Mouse (Mus musculus): ENCODE measurements around the gene Adssl1. TPM values are rescaled to one million over a fixed set of nuclear protein-coding genes. Genes with fewer than 3 reads are reported as not detected.
A peak's percentile ranks its signal among the peaks of the same experiment; 100 is the strongest.

Gene Adssl1
- 22.8 and 24.4 TPM in 2 replicates for polyA plus RNA-seq (2015; fragmentation: Nextera tagmentation; extraction: Ambion mirVana)

- H3K36me3 ChIP-seq (replicated peaks; ENCODE audit: insufficient read depth, low read length), result no peaks in the 10 kb centered on the region
- H3K9me3 ChIP-seq (ENCODE audit: low read length), result no peaks in the 10 kb centered on the region
- H3K9ac ChIP-seq (replicated peaks), result peak within 1 kb of the TSS; percentile 77
- H3K4me3 ChIP-seq (ENCODE audit: low read depth, low read length), result peak within 1 kb of the TSS; percentile 63
- no peaks in the 10 kb centered on the region for H3K27me3 ChIP-seq (ENCODE audit: insufficient read depth, low read length)
- peak; percentile 88 for DNase-seq
- TF ChIP-seq CTCF (IDR thresholded peaks at IDR 0.05; ENCODE audit: low read depth), result no peak
- TF ChIP-seq EP300 (IDR thresholded peaks at IDR 0.05; ENCODE audit: low read depth), result 0 out of 2 replicates have a peak, but pooled peaks have one; percentile 10
- peak; percentile 70 for ATAC-seq
- peak within 1 kb of the TSS; percentile 93 for H3K27ac ChIP-seq (ENCODE audit: low read depth)
- WGBS (ENCODE audit: insufficient replicate concordance), result 1% methylated on average over 45 of the region's 56 CpGs
- H3K4me1 ChIP-seq (ENCODE audit: insufficient read depth), result peaks cover 33% of the 10 kb centered on the region
- peak within 1 kb of the TSS; percentile 89 for H3K4me2 ChIP-seq (ENCODE audit: low read depth, low read length)
Observed at GRCm38 (mm10) chr12:112619686-112620353, at the start of gene Adssl1. Gene Adssl1, plus strand, starts transcription at chr12:112620045.

- Histone ChIP-seq H3K36me3 (replicated peaks; ENCODE audit: insufficient read depth, low read length) (no peaks in the 10 kb centered on the region), H3K4me1 (ENCODE audit: insufficient read depth) (no peaks in the 10 kb centered on the region), H3K9me3 (ENCODE audit: low read length) (no peaks in the 10 kb centered on the region), H3K4me2 (ENCODE audit: low read depth, low read length) (no peak overlapping the region), H3K9ac (replicated peaks) (no peak overlapping the region), H3K4me3 (ENCODE audit: low read depth, low read length) (no peak overlapping the region), H3K27ac (ENCODE audit: low read depth) (no peak overlapping the region), H3K27me3 (ENCODE audit: insufficient read depth, low read length) (no peaks in the 10 kb centered on the region)
- WGBS (ENCODE audit: insufficient replicate concordance), result 88% methylated on average over 8 of the region's 8 CpGs
- no peak for TF ChIP-seq EP300 (IDR thresholded peaks at IDR 0.05; ENCODE audit: low read depth)
- no peak for TF ChIP-seq CTCF (IDR thresholded peaks at IDR 0.05; ENCODE audit: low read depth)
- DNase-seq, result no peak
- no peak for ATAC-seq
Observed at GRCm38 (mm10) chr12:112570160-112570559, 49.7 kb upstream of the Adssl1 start.

- Histone ChIP-seq H3K27ac (ENCODE audit: low read depth) (no peak overlapping the region), H3K4me2 (ENCODE audit: low read depth, low read length) (no peak overlapping the region), H3K9ac (replicated peaks) (no peak overlapping the region), H3K27me3 (ENCODE audit: insufficient read depth, low read length) (no peaks in the 10 kb centered on the region), H3K4me1 (ENCODE audit: insufficient read depth) (no peaks in the 10 kb centered on the region), H3K4me3 (ENCODE audit: low read depth, low read length) (no peak overlapping the region), H3K36me3 (replicated peaks; ENCODE audit: insufficient read depth, low read length) (no peaks in the 10 kb centered on the region), H3K9me3 (ENCODE audit: low read length) (no peaks in the 10 kb centered on the region)
- no peak for DNase-seq
- no peak for ATAC-seq
- TF ChIP-seq CTCF (IDR thresholded peaks at IDR 0.05; ENCODE audit: low read depth), result peak; percentile 49
- TF ChIP-seq EP300 (IDR thresholded peaks at IDR 0.05; ENCODE audit: low read depth), result no peak
- 59% methylated on average over 6 of the region's 6 CpGs for WGBS (ENCODE audit: insufficient replicate concordance)
Observed at GRCm38 (mm10) chr12:112571064-112571463, 48.8 kb upstream of the Adssl1 start.

- Histone ChIP-seq H3K27ac (ENCODE audit: low read depth) (no peak overlapping the region), H3K27me3 (ENCODE audit: insufficient read depth, low read length) (no peaks in the 10 kb centered on the region), H3K9ac (replicated peaks) (no peak overlapping the region), H3K9me3 (ENCODE audit: low read length) (no peaks in the 10 kb centered on the region), H3K4me3 (ENCODE audit: low read depth, low read length) (no peak overlapping the region), H3K4me1 (ENCODE audit: insufficient read depth) (peaks cover 22% of the 10 kb centered on the region), H3K36me3 (replicated peaks; ENCODE audit: insufficient read depth, low read length) (no peaks in the 10 kb centered on the region), H3K4me2 (ENCODE audit: low read depth, low read length) (no peak overlapping the region)
- no peak for DNase-seq
- WGBS (ENCODE audit: insufficient replicate concordance), result 55% methylated on average over 8 of the region's 8 CpGs
- no peak for TF ChIP-seq CTCF (IDR thresholded peaks at IDR 0.05; ENCODE audit: low read depth)
- no peak for TF ChIP-seq EP300 (IDR thresholded peaks at IDR 0.05; ENCODE audit: low read depth)
- ATAC-seq, result no peak
Observed at GRCm38 (mm10) chr12:112575274-112575986, 44.4 kb upstream of the Adssl1 start.

- Histone ChIP-seq H3K27ac (ENCODE audit: low read depth) (no peak overlapping the region), H3K9me3 (ENCODE audit: low read length) (no peaks in the 10 kb centered on the region), H3K27me3 (ENCODE audit: insufficient read depth, low read length) (no peaks in the 10 kb centered on the region), H3K4me1 (ENCODE audit: insufficient read depth) (peaks cover 29% of the 10 kb centered on the region), H3K4me3 (ENCODE audit: low read depth, low read length) (no peak overlapping the region), H3K36me3 (replicated peaks; ENCODE audit: insufficient read depth, low read length) (no peaks in the 10 kb centered on the region), H3K4me2 (ENCODE audit: low read depth, low read length) (no peak overlapping the region), H3K9ac (replicated peaks) (no peak overlapping the region)
- no peak for TF ChIP-seq CTCF (IDR thresholded peaks at IDR 0.05; ENCODE audit: low read depth)
- TF ChIP-seq EP300 (IDR thresholded peaks at IDR 0.05; ENCODE audit: low read depth), result no peak
- ATAC-seq, result peak; percentile 21
- WGBS (ENCODE audit: insufficient replicate concordance), result 47% methylated on average over 6 of the region's 6 CpGs
- DNase-seq, result no peak
Observed at GRCm38 (mm10) chr12:112576341-112576740, 43.5 kb upstream of the Adssl1 start.

GRCm38 (mm10) chr12:112576749-112577148, 43.1 kb upstream of the Adssl1 start:
- TF ChIP-seq EP300 (IDR thresholded peaks at IDR 0.05; ENCODE audit: low read depth) (no peak), CTCF (IDR thresholded peaks at IDR 0.05; ENCODE audit: low read depth) (no peak)
- Histone ChIP-seq H3K4me2 (ENCODE audit: low read depth, low read length) (no peak overlapping the region), H3K4me3 (ENCODE audit: low read depth, low read length) (no peak overlapping the region), H3K4me1 (ENCODE audit: insufficient read depth) (peaks cover 34% of the 10 kb centered on the region), H3K36me3 (replicated peaks; ENCODE audit: insufficient read depth, low read length) (no peaks in the 10 kb centered on the region), H3K9ac (replicated peaks) (no peak overlapping the region), H3K27ac (ENCODE audit: low read depth) (no peak overlapping the region), H3K27me3 (ENCODE audit: insufficient read depth, low read length) (no peaks in the 10 kb centered on the region), H3K9me3 (ENCODE audit: low read length) (no peaks in the 10 kb centered on the region)
- 32% methylated on average over 3 of the region's 3 CpGs for whole genome bisulfite sequencing (ENCODE audit: insufficient replicate concordance)
- DNase-seq, result no peak
- no peak for ATAC-seq
